Mouse (Mus musculus): ENCODE measurements around the gene Eif5a2. TPM values are rescaled to one million over a fixed set of nuclear protein-coding genes. Genes with fewer than 3 reads are reported as not detected.

Gene Eif5a2
- total RNA-seq, 1 experiment from 2014 or later: 2.2 TPM

DNA sequence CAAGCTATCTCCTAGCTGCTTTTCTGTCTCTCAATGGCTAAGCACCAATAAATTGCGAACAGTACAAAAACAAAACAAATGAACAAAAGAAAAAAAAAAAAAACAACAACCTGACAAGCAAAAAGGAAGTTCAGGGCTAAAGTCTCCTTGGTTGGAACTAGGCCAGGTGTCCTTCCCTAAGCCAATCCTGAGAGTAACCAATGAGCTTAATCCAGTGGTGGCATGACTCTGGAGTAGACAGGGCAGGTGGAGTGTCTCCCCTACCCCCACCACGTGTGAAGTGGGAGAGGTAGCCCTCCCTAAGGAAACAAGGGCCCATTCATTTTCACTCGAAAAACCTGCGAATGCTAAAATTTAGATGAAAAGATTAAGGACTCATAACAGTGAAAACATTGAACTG is 30.4 kb downstream of the Eif5a2 start:
- DNase-seq: no peak

DNA sequence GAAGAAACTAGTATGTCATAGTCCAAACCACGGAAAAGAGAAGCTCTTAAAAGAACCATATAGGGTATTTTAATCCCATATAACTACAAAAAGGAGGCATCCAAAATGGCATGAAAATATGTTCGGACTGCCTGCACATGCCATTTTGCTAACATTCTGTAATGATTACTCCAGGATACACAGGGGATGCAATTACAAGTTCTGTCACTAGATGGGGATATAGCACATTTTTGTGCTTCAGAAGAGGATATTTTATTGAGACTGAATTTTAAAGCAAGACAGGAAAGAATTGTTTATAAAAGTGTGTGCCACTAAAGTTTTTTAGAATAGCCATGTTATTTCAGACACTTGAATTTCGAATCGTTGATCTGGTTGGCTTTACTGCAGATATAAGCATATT is 33.3 kb downstream of the Eif5a2 start:
- DNase-seq: no peak

DNA sequence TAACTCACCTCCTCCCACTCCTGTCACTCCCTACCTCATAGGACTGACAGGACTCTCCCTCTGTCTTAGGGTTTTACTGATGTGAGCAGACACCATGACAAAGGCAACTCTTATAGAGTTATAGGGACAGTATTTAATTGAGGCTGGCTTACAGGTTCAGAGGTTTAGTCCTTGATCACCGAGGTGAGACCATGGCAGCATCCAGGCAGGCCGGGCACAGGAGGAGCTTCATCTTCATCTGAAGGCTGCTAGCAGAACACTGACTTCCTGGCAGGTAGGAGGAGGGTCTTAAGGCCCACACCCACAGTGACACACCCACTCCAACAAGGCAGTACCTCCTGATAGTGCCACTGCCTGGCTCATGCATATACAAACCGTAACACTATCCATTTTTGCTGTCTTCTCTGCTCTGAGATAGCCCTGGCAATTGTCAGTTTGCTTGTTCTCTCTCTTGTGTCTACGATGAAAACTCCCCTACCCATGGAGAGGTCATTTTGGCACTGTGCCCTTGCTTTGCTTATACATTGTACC is 35.0 kb downstream of the Eif5a2 start:
- no peak for DNase-seq

DNA sequence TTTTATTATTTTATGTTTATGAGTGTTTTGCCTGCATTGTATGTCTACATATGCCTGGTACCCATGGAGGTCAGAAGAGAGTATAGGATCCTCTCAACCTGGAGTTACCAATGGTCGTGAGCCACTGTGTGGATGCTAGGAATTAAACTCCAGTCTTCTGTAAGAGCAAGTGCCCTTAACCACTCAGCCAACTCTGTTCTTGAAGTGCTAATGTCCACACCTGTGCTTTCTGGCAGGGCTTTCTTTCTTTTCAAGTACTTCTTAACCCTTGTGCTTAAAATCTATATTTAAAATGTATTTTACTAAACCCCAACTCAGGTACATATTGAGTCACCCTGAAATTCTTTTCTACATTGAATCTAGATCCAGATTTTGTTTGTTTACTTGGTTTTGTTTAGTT is 45.2 kb downstream of the Eif5a2 start:
- DNase-seq: no peak

DNA sequence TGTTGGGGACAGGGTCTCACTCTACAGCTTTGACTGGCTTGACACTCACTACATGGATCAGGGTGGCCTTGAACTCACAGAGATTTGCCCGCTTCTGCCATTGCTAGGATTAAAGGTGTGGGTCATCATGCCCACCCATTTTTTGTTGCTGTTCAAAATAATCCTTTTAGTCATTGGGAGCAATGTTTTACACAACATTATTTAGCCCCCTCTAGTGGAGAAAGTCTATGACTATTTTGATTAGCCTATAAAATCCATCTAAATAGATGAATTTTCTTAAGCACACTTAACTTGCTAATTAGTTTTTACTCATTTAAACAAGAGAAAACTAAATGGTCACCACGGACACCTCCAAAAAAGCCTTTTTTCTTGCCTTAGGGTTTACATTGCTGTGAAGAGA is 46.5 kb downstream of the Eif5a2 start:
- no peak for DNase-seq

DNA sequence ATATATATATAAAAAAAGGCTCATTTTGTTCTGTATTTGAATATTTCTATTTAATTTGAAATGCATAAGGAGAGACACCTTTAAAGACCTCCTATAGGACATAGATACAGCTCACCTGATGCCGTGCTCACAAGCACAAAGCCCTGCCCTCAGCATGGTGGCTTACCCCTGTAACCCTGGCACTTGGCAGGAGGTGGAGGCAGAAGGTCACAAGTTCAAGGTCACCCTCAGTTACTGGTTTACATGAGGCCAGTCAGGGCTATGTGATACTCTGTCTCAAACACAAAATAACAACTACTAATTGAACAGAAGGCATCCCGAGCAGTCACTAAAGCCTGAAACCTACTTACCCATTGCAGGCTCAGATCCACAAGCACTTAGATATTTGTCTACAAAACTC is 48.4 kb downstream of the Eif5a2 start:
- no peak for DNase-seq

DNA sequence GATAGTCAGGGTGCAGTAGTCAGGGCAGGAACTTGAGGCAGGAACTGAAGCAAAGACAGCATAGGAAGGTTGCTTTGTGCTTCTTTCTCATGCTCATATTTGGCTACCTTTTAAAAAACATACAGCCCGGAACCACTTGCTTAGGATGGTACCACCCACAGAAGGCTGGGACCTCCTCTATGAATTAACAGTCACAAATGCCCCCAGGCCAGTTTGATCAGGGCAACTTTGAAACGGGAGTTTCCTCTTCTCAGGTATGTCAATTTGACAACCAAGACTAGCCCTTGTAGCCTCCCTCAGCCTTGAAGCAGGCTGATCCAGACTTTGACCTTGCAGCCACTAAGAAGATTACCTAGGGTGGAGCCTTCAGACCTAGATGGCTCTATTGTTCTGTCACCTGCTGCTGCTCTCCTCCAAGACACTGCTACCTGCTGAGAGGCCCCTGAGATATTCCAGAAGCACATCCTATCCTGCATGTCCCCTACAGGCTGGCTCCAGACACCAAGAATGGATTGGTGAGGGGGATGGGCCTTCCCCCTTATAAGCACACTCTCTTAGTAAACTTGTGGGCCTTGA is 55.8 kb downstream of the Eif5a2 start:
- no peak for DNase-seq

DNA sequence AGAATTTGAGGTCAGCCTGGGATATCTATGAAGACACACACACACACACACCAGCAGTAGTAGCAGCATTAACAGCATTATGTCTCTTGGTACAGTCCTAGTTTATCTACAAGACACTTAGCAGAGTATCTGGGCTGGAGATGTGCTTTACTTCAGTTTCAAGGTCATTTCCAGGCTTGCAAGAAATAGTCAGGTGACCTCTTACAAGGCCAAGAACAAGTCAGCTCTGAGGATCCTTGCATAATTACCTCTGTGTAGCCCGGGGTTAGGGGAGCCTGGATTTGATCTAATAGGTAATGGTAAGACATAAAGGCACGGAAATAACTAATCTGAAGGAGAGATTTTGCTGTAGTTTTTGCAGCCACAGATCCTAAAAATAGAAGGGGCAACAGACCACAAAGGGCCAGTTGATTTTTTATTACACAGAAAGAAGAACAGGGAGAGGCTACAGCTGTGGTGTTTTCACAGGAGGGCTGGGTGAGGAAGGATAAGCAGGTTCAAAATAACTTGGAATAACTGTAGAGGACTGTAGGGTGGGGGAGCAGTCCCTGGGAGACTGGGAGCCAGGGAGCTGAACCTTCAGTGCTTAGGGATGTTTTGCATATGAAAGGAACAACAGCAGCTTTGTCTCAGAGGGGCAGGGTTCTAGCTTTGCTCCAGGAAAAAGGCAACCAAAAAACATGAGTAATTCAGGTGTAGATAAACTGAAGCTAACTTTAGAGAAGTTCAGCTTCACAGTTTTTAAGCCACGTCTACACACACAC is 61.0 kb downstream of the Eif5a2 start:
- DNase-seq: no peak

DNA sequence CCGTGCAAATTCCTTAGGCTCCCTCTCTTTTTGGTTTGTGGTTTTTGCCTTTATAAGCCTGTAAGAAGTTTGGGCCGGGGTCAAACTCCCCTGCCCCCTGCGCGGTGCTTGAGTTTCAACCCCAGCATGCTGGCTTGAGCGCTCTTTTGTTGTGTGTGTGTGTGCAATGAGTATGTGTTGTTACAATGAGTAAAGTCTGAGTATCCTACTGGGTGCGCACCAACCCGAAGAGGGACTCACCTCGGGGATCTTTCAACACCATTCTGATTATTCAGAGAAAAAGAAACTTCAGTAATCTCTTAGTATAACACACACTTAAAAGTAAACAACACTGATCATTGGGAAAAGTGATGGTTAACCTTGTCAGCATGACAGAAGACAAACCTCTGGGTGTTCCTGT is 62.2 kb downstream of the Eif5a2 start:
- DNase-seq: no peak

DNA sequence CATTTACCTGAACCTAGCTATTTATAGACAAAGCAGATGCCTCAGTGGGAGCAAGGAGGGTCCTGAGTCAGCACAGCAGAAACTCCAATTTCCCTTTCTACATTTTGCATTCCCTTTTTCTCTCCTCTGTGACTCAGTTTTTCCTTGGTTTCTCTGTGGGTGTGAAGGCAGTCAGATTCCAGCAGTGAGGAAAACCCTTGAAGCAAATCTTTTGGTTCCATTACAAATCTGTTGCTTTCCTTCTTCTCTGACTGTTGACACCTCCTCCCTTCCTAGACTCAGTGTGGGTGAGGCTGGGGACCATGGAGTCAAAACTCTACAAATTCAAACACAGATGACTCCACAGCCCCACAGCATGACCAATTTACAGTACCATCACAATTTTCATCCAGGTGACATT is 66.0 kb downstream of the Eif5a2 start:
- DNase-seq: no peak

Other genes starting within 250 kb of the Eif5a2 start
- 1.7 and 24.3 TPM in 2 replicates for gene Slc2a2, start 83.4 kb upstream of the Eif5a2 start, total RNA-seq (2021)
- gene Rpl22l1, start 24.2 kb downstream of the Eif5a2 start, total RNA-seq (2021): 186 and 218 TPM in 2 replicates
- gene Gm1527, start 111.3 kb downstream of the Eif5a2 start, total RNA-seq (2021): not detected in 2 replicates